19 mouse cellular contexts compared by ENCODE assay signal in genomic region chr11:57162931-57163330, GRCm38 (mm10).
A peak's percentile ranks its signal among the peaks of the same experiment; 100 is the strongest.
DNase-seq lines count a peak whose midpoint lies in the region; TF ChIP-seq lines count a peak whose summit lies in the region.
"Had no signal": no experiment of that assay in that cellular context is flagged by ENCODE, and none has a peak within 500 bp of the region (broad histone marks: within the 10 kb centered on the region; RNA-seq: fewer than 3 reads in every experiment).

No protein-coding gene starts in this region.

- no peak overlapping the region for H3K4me3 ChIP-seq in layer of hippocampus, adult 2 months
- no peak overlapping the region for H3K4me3 ChIP-seq in embryonic fibroblast, embryonic 13.5 days (ENCODE audit: insufficient read depth, low read length)
- H3K4me3 ChIP-seq: embryonic facial prominence, embryonic 13.5 days; embryonic facial prominence, embryonic 15.5 days; forebrain, embryonic 13.5 days; forebrain, embryonic 15.5 days had no signal

- no peak for TF ChIP-seq CTCF in layer of hippocampus, adult 2 months (conservative IDR thresholded peaks at IDR 0.05)
- no peak for TF ChIP-seq CTCF in embryonic fibroblast, embryonic 13.5 days (IDR thresholded peaks at IDR 0.05; ENCODE audit: borderline replicate concordance, insufficient read depth, low read length)

- peaks cover 10% of the 10 kb centered on the region; the same call in 1 of the 2 replicates for H3K4me1 ChIP-seq in embryonic fibroblast, embryonic 13.5 days (ENCODE audit: control insufficient read depth, insufficient read depth, low read length)
- H3K4me1 ChIP-seq: embryonic facial prominence, embryonic 15.5 days; forebrain, embryonic 13.5 days; forebrain, embryonic 15.5 days had no signal

- no peak for DNase-seq in layer of hippocampus, adult 2 months (ENCODE audit: low spot score in 2 of 2)
- no peak for DNase-seq in layer of hippocampus, adult 9-10 months (ENCODE audit: low spot score)
- peak; percentile 66 for DNase-seq in 3T3-L1 (ENCODE audit: low read depth, low spot score)
- no peak for DNase-seq in right cerebral cortex, adult 18-20 months
- DNase-seq: adrenal gland, adult 8-10 months; adrenal gland, postnatal 14 days; adrenal gland, postnatal 36 days; cerebellum, adult 11-12 months; cerebellum, adult 2 months; cerebellum, adult 9-10 months; cerebellum, postnatal 10 days; cerebellum, postnatal 25 days; embryo, embryonic 11 days; forebrain, postnatal 0 days had no signal

- H3K27ac ChIP-seq in layer of hippocampus, adult 2 months, result peak overlapping the region; percentile 36; the same call in 1 of the 2 replicates
- H3K27ac ChIP-seq in embryonic fibroblast, embryonic 13.5 days (ENCODE audit: insufficient read depth, low read length), result peak overlapping the region; percentile 98
- H3K27ac ChIP-seq: embryonic facial prominence, embryonic 13.5 days; embryonic facial prominence, embryonic 15.5 days; forebrain, embryonic 13.5 days; forebrain, embryonic 15.5 days had no signal

- no peak for TF ChIP-seq POLR2A in embryonic fibroblast, embryonic 13.5 days (IDR thresholded peaks at IDR 0.05; ENCODE audit: low read depth, low read length)
